Mouse (Mus musculus) neural tube, embryonic 12.5 days (tissue): ENCODE measurements around the gene Arid5b. TPM values are rescaled to one million over a fixed set of nuclear protein-coding genes. Genes with fewer than 3 reads are reported as not detected.
A peak's percentile ranks its signal among the peaks of the same experiment; 100 is the strongest.

Source experiments
- ATAC-seq: fragments of 200-750 bp; cut with Nextera tagmentation; 2 replicates; pipeline ENCODE4 v1.8.0; 2017; ENCODE audit warnings: low read depth, mild to moderate bottlenecking, moderate TSS enrichment, moderate library complexity; ENCODE audit not compliant: low FRiP score
- H3K27ac ChIP-seq: fragments of 300-500 bp; sonication (generic); 2 replicates; pipeline ENCODE4 v1.5.1; 2016
- H3K27me3 ChIP-seq: fragments of 300-500 bp; sonication (generic); replicated peaks from 2 replicates; pipeline ENCODE4 v1.6.1; 2016; ENCODE audit warnings: mild to moderate bottlenecking
- H3K36me3 ChIP-seq: fragments of 300-500 bp; sonication (generic); 2 replicates; pipeline ENCODE4 v1.6.1; 2016; ENCODE audit warnings: mild to moderate bottlenecking
- H3K4me1 ChIP-seq: fragments of 300-500 bp; sonication (generic); 2 replicates; pipeline ENCODE4 v1.6.1; 2016
- H3K4me2 ChIP-seq: fragments of 300-500 bp; sonication (generic); replicated peaks from 2 replicates; pipeline ENCODE4 v1.6.1; 2016; ENCODE audit warnings: mild to moderate bottlenecking
- H3K4me3 ChIP-seq: fragments of 300-500 bp; sonication (generic); 2 replicates; pipeline ENCODE4 v1.5.1; 2016
- H3K9ac ChIP-seq: fragments of 300-500 bp; sonication (generic); 2 replicates; pipeline ENCODE4 v1.6.1; 2016; ENCODE audit warnings: mild to moderate bottlenecking
- H3K9me3 ChIP-seq: fragments of 300-500 bp; sonication (generic); 2 replicates; pipeline ENCODE4 v1.6.1; 2016; ENCODE audit warnings: mild to moderate bottlenecking
- WGBS: fragments of 180-500 bp; shearing (Covaris S2); methylation state at CpG from one replicate; pipeline ENCODE4 v1.1.7; 2016; 5-methylcytosine and 5-hydroxymethylcytosine counted together
- polyA plus RNA-seq: library from polyadenylated mRNA; unstranded; fragments of >200 nt; fragmentation: Nextera tagmentation; extraction: Ambion mirVana; gene quantifications from 2 replicates; pipeline ENCODE4 v1.2.1, GENCODE M21; 2016

Gene Arid5b
- polyA plus RNA-seq, 1 experiment from 2014 or later = 18.3 TPM

DNA sequence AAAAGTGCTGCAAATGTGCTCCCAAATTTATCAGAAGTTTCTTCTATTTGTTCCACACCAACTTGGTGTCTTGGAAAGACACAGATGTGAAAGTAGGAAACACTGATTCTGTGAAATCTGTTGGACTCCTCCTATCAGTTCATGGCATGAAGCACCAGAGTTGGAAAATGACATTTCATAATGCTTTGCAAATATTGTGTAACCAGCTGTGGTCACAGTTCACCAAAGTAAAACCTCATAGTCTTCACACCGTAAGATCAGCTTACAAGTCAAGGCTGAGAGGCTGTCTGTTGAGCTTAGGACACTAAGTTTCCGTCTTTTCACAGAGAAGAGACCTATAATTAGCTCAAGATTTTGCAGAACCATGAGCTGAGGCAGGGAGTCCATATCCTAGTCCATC lies 153.6 kb downstream of the Arid5b start:
- Histone ChIP-seq H3K27ac (no peak overlapping the region), H3K27me3 (no peaks in the 10 kb centered on the region), H3K4me3 (no peak overlapping the region), H3K9ac (no peak overlapping the region), H3K4me2 (no peak overlapping the region), H3K9me3 (no peaks in the 10 kb centered on the region), H3K36me3 (no peaks in the 10 kb centered on the region), H3K4me1 (no peaks in the 10 kb centered on the region)
- no peak for ATAC-seq
- WGBS = 93% methylated on average over 2 of the region's 2 CpGs

DNA sequence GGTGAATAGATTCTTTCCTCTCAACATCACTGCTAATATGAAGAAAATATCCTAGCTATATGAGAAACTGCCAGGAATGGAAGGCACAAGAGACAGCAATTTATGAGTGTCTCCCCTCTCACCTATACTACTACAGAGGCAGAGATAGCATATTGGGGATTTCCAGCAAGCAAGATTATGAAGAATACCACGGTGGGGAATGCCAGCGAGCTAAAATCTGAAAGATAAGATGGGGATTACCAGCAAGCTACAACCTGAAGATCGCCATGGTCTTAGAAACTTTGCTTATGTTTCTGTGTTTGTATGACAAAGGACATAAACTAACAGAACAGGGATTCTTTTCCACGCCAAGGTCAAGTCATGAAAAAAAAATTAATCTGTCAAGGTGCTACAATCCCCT lies 155.1 kb downstream of the Arid5b start:
- Histone ChIP-seq H3K9ac (no peak overlapping the region), H3K36me3 (no peaks in the 10 kb centered on the region), H3K4me1 (no peaks in the 10 kb centered on the region), H3K4me3 (no peak overlapping the region), H3K27ac (no peak overlapping the region), H3K4me2 (no peak overlapping the region), H3K9me3 (no peaks in the 10 kb centered on the region), H3K27me3 (no peaks in the 10 kb centered on the region)
- WGBS = 91% methylated on average over 4 of the region's 4 CpGs
- ATAC-seq = no peak

DNA sequence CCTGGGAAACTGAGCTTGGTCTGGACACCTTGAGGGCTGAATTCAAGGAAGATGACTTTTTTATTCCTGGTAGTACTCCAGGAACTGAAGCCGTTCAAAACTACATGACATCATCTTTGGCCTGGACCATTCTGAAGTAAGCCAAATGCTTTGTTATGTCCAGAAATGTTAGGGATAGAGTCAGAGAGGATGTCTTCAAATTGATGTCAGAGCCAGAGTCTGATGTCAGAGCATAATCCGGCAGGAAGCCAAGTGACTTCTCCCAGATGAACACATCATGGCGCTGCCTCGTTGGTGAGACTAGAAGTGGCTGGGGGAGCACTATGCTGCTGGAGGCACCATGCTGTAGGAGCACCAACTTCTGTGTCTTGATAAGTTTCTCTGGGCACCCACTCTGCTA lies 156.6 kb downstream of the Arid5b start:
- Histone ChIP-seq H3K27ac (no peak overlapping the region), H3K4me2 (no peak overlapping the region), H3K4me3 (no peak overlapping the region), H3K36me3 (no peaks in the 10 kb centered on the region), H3K27me3 (no peaks in the 10 kb centered on the region), H3K4me1 (no peaks in the 10 kb centered on the region), H3K9ac (no peak overlapping the region), H3K9me3 (no peaks in the 10 kb centered on the region)
- no peak for ATAC-seq
- WGBS = 94% methylated on average over 4 of the region's 4 CpGs

DNA sequence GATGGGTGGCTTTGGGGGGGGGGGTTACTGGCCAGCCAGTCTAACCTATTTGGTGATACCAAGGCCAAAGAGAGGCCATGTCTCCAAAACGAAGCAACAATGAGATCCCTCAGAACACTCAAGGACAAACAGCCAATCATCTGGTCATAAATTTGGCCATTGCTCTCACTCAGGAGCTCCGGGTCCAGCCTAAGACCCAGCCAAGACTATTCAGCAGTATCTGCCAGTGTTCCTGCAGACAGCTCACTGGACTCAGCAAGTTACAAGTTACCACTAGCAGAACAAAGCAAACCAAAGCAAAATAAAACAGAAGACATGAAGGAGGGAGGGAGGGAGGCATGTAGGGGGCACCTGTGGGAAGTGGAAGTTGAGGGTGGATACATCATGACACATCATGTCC lies 157.3 kb downstream of the Arid5b start:
- ATAC-seq = no peak
- no peak overlapping the region for H3K4me3 ChIP-seq
- WGBS = 78% methylated on average over 2 of the region's 2 CpGs
- no peak overlapping the region for H3K9ac ChIP-seq
- H3K27ac ChIP-seq = no peak overlapping the region
- H3K36me3 ChIP-seq = no peaks in the 10 kb centered on the region
- no peak overlapping the region for H3K4me2 ChIP-seq
- H3K27me3 ChIP-seq = no peaks in the 10 kb centered on the region
- no peaks in the 10 kb centered on the region for H3K9me3 ChIP-seq
- no peaks in the 10 kb centered on the region for H3K4me1 ChIP-seq

DNA sequence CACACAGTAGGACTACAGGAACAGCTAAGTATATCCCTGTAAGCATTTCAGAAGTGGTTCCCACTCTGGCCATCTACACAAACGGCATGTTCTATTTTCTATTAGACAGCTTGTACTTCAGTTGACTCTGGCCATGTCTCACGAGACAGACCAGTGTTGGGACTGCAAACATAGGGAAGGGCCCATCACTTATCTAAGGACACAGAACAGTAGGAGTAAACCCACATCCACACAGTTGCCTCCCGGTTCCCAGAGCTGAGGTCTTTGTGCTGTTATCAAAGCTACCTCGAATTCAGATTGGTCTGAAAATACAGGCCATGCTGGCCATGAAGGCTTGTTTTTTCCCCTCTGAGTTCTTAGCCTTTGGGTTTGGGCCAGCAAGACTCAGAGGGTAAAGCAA lies 158.5 kb downstream of the Arid5b start:
- Histone ChIP-seq H3K9ac (no peak overlapping the region), H3K4me2 (no peak overlapping the region), H3K27me3 (no peaks in the 10 kb centered on the region), H3K36me3 (no peaks in the 10 kb centered on the region), H3K4me3 (no peak overlapping the region), H3K4me1 (no peaks in the 10 kb centered on the region), H3K27ac (no peak overlapping the region), H3K9me3 (no peaks in the 10 kb centered on the region)
- no peak for ATAC-seq
- 93% methylated on average over 4 of the region's 4 CpGs for WGBS

DNA sequence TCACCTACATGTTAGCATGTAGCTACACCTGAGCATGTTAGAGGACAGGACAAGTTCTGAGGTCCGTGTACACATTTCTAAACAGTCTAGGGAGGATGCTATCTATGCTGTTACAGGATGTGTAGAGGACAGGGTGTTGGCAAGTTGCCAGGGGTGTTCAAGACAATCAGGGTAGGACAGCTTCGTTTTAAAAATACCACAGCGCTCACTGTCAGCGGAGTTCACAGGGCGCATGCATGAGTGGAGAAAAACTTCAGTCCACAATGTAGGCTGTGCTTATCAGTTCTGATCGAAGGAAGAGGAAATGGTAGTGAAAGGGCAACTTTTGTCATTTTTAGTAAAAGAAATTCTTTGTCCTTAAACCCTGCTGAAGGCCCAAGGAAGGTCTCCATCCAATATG lies 159.3 kb downstream of the Arid5b start:
- Histone ChIP-seq H3K4me3 (no peak overlapping the region), H3K4me1 (no peaks in the 10 kb centered on the region), H3K36me3 (no peaks in the 10 kb centered on the region), H3K27ac (no peak overlapping the region), H3K9me3 (no peaks in the 10 kb centered on the region), H3K9ac (no peak overlapping the region), H3K4me2 (no peak overlapping the region), H3K27me3 (no peaks in the 10 kb centered on the region)
- WGBS = 91% methylated on average over 6 of the region's 6 CpGs
- ATAC-seq = no peak

DNA sequence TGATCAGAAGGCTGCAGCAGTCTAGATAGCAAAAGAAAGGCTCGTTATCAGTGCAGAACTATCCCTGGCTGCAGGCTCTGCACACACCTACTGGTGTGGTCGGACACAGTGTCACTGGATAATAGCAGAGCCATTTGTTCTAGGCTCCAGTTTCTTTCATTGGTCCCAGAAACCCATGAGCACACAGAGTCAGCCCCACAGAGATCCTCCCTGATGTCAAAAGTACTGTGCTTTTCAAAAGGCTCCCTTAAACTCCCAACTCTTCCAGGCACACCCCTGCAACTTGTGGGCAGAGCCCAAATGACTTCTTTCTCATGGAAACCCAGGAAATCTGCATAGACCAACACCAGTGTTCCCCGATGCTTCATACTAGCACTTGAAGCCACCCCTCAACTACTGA lies 163.6 kb downstream of the Arid5b start:
- H3K4me2 ChIP-seq = no peak overlapping the region
- H3K9ac ChIP-seq = no peak overlapping the region
- no peaks in the 10 kb centered on the region for H3K9me3 ChIP-seq
- H3K36me3 ChIP-seq = no peaks in the 10 kb centered on the region
- no peak for ATAC-seq
- 87% methylated on average over 3 of the region's 3 CpGs for WGBS
- no peak overlapping the region for H3K4me3 ChIP-seq
- no peak overlapping the region for H3K27ac ChIP-seq
- H3K4me1 ChIP-seq = 0 out of 2 replicates have a peak, but pooled peaks cover 8% of the 10 kb centered on the region
- no peaks in the 10 kb centered on the region for H3K27me3 ChIP-seq

DNA sequence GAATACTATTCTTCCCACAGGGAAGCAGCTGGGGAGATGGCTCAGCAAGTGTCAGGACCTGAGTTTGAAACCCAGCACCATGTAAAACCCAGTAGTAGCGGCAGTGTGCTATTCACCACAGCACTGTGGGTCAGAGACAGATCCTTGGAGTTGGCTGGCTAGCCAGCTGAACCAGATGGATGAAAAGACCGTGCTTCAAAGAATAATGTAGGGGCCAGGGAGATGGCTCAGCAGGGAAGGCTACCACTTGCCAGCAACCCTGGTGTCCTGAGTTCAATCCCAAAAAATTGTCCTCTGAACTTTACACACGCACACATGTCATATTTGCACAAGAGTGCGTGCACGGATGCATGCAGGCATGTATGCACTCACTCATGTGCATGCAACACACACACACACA lies 164.9 kb downstream of the Arid5b start:
- Histone ChIP-seq H3K9ac (no peak overlapping the region), H3K4me1 (0 out of 2 replicates have a peak, but pooled peaks cover 8% of the 10 kb centered on the region), H3K36me3 (no peaks in the 10 kb centered on the region), H3K4me3 (no peak overlapping the region), H3K27me3 (no peaks in the 10 kb centered on the region), H3K27ac (0 out of 2 replicates have a peak overlapping the region, but pooled peaks have one; percentile 4), H3K4me2 (no peak overlapping the region), H3K9me3 (no peaks in the 10 kb centered on the region)
- WGBS = 88% methylated on average over 5 of the region's 5 CpGs
- ATAC-seq = no peak

DNA sequence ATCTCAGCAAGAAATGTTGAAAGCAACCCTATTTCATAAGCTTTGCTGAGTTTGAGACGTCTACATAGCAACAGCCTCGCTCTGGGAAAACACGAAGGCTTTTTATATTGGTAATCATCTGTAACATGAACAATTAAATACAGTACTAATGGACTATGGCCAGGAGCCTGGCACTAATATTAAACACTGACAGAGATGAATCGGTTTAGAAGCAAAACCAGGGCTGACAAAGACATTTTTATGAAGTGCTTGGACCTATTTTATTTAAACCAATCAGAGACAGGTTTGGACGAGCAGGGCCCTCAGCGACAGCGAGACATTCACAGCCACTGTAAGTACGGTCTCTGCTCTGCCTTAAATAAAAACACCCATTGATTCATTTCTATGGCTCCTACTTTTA lies 165.6 kb downstream of the Arid5b start:
- no peak overlapping the region for H3K4me2 ChIP-seq
- no peaks in the 10 kb centered on the region for H3K9me3 ChIP-seq
- H3K36me3 ChIP-seq = no peaks in the 10 kb centered on the region
- peaks cover 8% of the 10 kb centered on the region; the same call in 1 of the 2 replicates for H3K4me1 ChIP-seq
- 67% methylated on average over 8 of the region's 8 CpGs for WGBS
- H3K4me3 ChIP-seq = no peak overlapping the region
- no peak overlapping the region for H3K27ac ChIP-seq
- ATAC-seq = no peak
- H3K9ac ChIP-seq = no peak overlapping the region
- H3K27me3 ChIP-seq = no peaks in the 10 kb centered on the region

DNA sequence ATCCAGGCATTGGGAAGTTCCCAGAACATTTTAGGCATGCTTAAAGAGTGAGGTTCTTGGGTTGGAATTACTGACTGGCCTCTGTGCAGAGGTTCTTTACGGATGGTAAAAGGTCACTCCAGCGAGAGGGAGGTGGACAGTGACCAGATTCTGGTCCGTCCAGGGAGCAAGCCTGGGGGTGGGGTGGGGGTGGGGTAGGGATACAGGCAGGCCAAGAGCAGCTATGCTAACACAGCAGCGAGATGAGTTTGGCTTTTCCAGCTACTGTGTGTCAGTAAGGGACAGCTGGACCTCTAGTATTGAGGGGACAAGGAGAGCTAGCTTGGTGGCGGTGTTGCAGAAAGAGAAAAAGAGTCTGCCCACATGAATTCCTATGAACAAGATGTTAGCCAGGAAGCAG lies 167.9 kb downstream of the Arid5b start:
- H3K36me3 ChIP-seq = no peaks in the 10 kb centered on the region
- 66% methylated on average over 5 of the region's 5 CpGs for WGBS
- H3K27ac ChIP-seq = no peak overlapping the region
- no peak overlapping the region for H3K4me3 ChIP-seq
- H3K4me2 ChIP-seq = no peak overlapping the region
- peaks cover 26% of the 10 kb centered on the region for H3K4me1 ChIP-seq
- H3K9me3 ChIP-seq = no peaks in the 10 kb centered on the region
- ATAC-seq = no peak
- H3K9ac ChIP-seq = no peak overlapping the region
- H3K27me3 ChIP-seq = no peaks in the 10 kb centered on the region

DNA sequence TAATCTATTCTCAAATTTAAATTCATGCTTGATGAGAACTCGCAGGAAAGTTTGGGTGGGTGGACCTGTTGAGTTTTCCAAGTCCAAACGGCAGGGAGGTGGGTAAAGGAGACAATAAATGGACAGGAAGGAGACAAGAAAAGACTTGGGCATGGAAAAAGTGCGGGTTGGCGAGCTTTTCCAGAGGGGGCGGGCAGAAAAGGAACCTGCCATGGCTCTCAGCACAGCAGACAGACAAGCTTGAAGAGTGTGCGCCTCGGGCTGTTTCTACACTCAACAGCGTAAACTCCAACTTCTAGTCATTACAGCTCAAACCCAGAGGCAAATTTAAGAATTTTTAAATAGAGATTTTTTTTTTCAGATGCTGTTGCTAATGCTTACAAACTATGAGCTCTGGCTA lies 168.4 kb downstream of the Arid5b start:
- no peak for ATAC-seq
- Histone ChIP-seq H3K4me2 (no peak overlapping the region), H3K4me3 (no peak overlapping the region), H3K27ac (no peak overlapping the region), H3K9me3 (no peaks in the 10 kb centered on the region), H3K9ac (no peak overlapping the region), H3K4me1 (peaks cover 28% of the 10 kb centered on the region), H3K27me3 (no peaks in the 10 kb centered on the region), H3K36me3 (no peaks in the 10 kb centered on the region)
- WGBS = 76% methylated on average over 8 of the region's 8 CpGs

DNA sequence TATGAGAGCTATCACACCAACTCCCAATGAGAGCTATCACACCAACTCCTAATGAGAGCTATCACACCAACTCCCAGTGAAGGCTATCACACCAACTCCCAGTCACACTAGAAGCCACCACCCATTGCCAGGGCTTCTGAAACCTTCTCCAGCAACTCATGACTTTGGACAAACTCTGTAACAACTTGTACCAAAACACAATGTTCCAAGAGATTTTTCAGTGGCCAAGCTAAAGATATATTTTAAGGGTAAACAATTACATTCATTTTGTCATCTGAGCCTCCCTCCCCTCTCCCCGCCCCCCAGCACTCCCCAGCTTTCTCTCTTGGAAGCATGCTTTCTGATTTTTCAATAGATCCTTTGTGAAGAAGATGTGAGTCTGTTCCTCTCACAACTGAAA lies 168.9 kb downstream of the Arid5b start:
- H3K27ac ChIP-seq = no peak overlapping the region
- H3K4me2 ChIP-seq = no peak overlapping the region
- H3K9ac ChIP-seq = no peak overlapping the region
- H3K27me3 ChIP-seq = no peaks in the 10 kb centered on the region
- H3K4me3 ChIP-seq = no peak overlapping the region
- no peak for ATAC-seq
- WGBS = 86% methylated on average over 1 of the region's 1 CpGs
- H3K36me3 ChIP-seq = no peaks in the 10 kb centered on the region
- no peaks in the 10 kb centered on the region for H3K9me3 ChIP-seq
- H3K4me1 ChIP-seq = peaks cover 33% of the 10 kb centered on the region

DNA sequence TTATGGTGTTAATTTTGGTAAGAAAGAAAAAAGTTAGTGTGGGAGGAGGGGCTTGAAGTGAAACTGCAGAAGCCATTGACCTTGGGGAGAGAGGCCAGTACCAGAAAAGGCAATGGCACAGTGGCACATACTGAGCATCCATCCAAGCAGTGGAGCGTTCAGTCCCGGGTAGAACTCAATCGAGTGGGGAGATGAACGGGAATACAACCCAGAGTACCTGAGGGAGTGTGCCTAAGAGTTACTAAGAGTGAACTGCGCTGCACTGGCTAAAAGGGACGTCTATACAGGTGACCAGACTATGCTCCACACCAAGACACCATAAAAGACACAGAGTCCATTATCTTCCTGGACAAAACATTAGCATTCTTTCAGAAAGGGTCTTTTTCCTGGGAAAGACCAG lies 170.8 kb downstream of the Arid5b start:
- Histone ChIP-seq H3K4me1 (peaks cover 34% of the 10 kb centered on the region), H3K27ac (no peak overlapping the region)
- ATAC-seq = no peak

More for the DNA sequence above, 170.8 kb downstream of the Arid5b start:
- Histone ChIP-seq H3K36me3 (no peaks in the 10 kb centered on the region), H3K4me3 (no peak overlapping the region), H3K9me3 (no peaks in the 10 kb centered on the region), H3K27me3 (no peaks in the 10 kb centered on the region), H3K4me2 (no peak overlapping the region), H3K9ac (no peak overlapping the region)
- 84% methylated on average over 6 of the region's 6 CpGs for WGBS
